Mouse (Mus musculus) MEL (cell line): ENCODE results near the gene Prkcz. TPM values are rescaled to one million over a fixed set of nuclear protein-coding genes. Genes with fewer than 3 reads are reported as not detected.

Source experiments
- DNase-seq: peaks from one replicate; pipeline ENCODE4 v3.0.0; 2011; ENCODE audit warnings: low read depth, low spot score
- H3K27ac ChIP-seq: 2 replicates; pipeline ENCODE4 v1.5.1; 2012; ENCODE audit warnings: low read depth, mild to moderate bottlenecking, control low read depth, low read length, moderate library complexity; ENCODE audit not compliant: control insufficient read depth
- H3K27me3 ChIP-seq, 2 experiments: fragments of 150-350 bp in 1 of 2; sonication (generic) in 1 of 2; 2 replicates each; pipeline ENCODE4 v1.6.1; 2012; ENCODE audit warnings: low read length in 2 of 2, mild to moderate bottlenecking in 2 of 2, improper control_type of control experiment in 1 of 2, moderate library complexity in 1 of 2; ENCODE audit not compliant: insufficient read depth in 2 of 2, control insufficient read depth in 1 of 2
- H3K36me3 ChIP-seq, 2 experiments: 2 replicates each; pipeline ENCODE4 v1.6.1; 2012 to 2014; ENCODE audit warnings: low read length in 2 of 2, improper control_type of control experiment in 1 of 2, inconsistent platforms in 1 of 2, mild to moderate bottlenecking in 1 of 2; ENCODE audit not compliant: insufficient read depth in 2 of 2, control insufficient read depth in 1 of 2
- H3K4me1 ChIP-seq, 2 experiments: fragments of 150-350 bp in 1 of 2; sonication (generic) in 1 of 2; 2 replicates each; pipeline ENCODE4 v1.6.1; 2012; ENCODE audit warnings: low read length in 2 of 2, improper control_type of control experiment in 1 of 2, mild to moderate bottlenecking in 1 of 2; ENCODE audit not compliant: insufficient read depth in 2 of 2, control insufficient read depth in 1 of 2
- H3K4me3 ChIP-seq, 2 experiments: fragments of 150-350 bp in 1 of 2; sonication (generic) in 1 of 2; 2 replicates each; pipeline ENCODE4 v1.5.1; 2012; ENCODE audit warnings: low read depth in 2 of 2, low read length in 2 of 2, mild to moderate bottlenecking in 2 of 2, moderate library complexity in 2 of 2, control low read depth in 1 of 2, improper control_type of control experiment in 1 of 2; ENCODE audit not compliant: control insufficient read depth in 1 of 2, insufficient read depth in 1 of 2
- H3K79me2 ChIP-seq: 2 replicates; pipeline ENCODE4 v1.6.1; 2012; ENCODE audit warnings: mild to moderate bottlenecking, low read length, moderate library complexity; ENCODE audit not compliant: control insufficient read depth, poor library complexity, insufficient read depth
- H3K9ac ChIP-seq: 2 replicates; pipeline ENCODE4 v1.6.1; 2012; ENCODE audit warnings: low read depth, mild to moderate bottlenecking, control low read depth, low read length, moderate library complexity; ENCODE audit not compliant: control insufficient read depth, poor library complexity, severe bottlenecking
- H3K9me3 ChIP-seq: fragments of 150-350 bp; sonication (generic); replicated peaks from 2 replicates; pipeline ENCODE4 v1.6.1; 2012; ENCODE audit warnings: mild to moderate bottlenecking, low read length, improper control_type of control experiment, moderate library complexity; ENCODE audit not compliant: insufficient read depth
- CHD1 ChIP-seq: IDR thresholded peaks from 2 replicates; pipeline ENCODE4 v1.6.1; 2012; ENCODE audit warnings: low read depth, mild to moderate bottlenecking, inconsistent platforms, low read length, improper control_type of control experiment
- CHD2 ChIP-seq: IDR thresholded peaks from 2 replicates; pipeline ENCODE4 v1.6.1; 2011; ENCODE audit warnings: low read length, improper control_type of control experiment
- CTCF ChIP-seq, 3 experiments: IDR thresholded peaks in 2 of 3; conservative IDR thresholded peaks in 1 of 3; 2 replicates each; pipeline ENCODE4 v1.5.1; 2011 to 2012; ENCODE audit warnings: low read length in 3 of 3, low read depth in 2 of 3, mild to moderate bottlenecking in 2 of 3, improper control_type of control experiment in 1 of 3, inconsistent platforms in 1 of 3, mixed read lengths in 1 of 3, moderate library complexity in 1 of 3; ENCODE audit not compliant: control insufficient read depth in 1 of 3, insufficient read depth in 1 of 3, poor library complexity in 1 of 3, severe bottlenecking in 1 of 3
- ELF1 ChIP-seq: IDR thresholded peaks from 2 replicates; pipeline ENCODE4 v1.6.1; 2014; ENCODE audit warnings: low read depth, mild to moderate bottlenecking, inconsistent platforms, low read length, improper control_type of control experiment, moderate library complexity
- EP300 ChIP-seq, 2 experiments: IDR thresholded peaks; 2 replicates each; pipeline ENCODE4 v1.6.1; 2011; ENCODE audit warnings: improper control_type of control experiment in 2 of 2, low read length in 2 of 2, low read depth in 1 of 2, mild to moderate bottlenecking in 1 of 2
- ETS1 ChIP-seq: IDR thresholded peaks from 2 replicates; pipeline ENCODE4 v1.6.1; 2012; ENCODE audit warnings: low read depth, mild to moderate bottlenecking, inconsistent platforms, low read length, improper control_type of control experiment, moderate library complexity
- GABPA ChIP-seq: IDR thresholded peaks from 2 replicates; pipeline ENCODE4 v1.6.1; 2012; ENCODE audit warnings: low read depth, mild to moderate bottlenecking, inconsistent platforms, low read length, improper control_type of control experiment, moderate library complexity
- HCFC1 ChIP-seq: IDR thresholded peaks from 2 replicates; pipeline ENCODE4 v1.6.1; 2012; ENCODE audit warnings: low read depth, mild to moderate bottlenecking, inconsistent platforms, low read length, improper control_type of control experiment, moderate library complexity
- JUND ChIP-seq: IDR thresholded peaks from 2 replicates; pipeline ENCODE4 v1.6.1; 2011; ENCODE audit warnings: low read depth, mild to moderate bottlenecking, improper control_type of control experiment, low read length
- KAT2A ChIP-seq: conservative IDR thresholded peaks from 2 replicates; pipeline ENCODE4 v1.6.1; 2012; ENCODE audit warnings: low read depth, low read length, improper control_type of control experiment, inconsistent platforms
- MAFK ChIP-seq: IDR thresholded peaks from 2 replicates; pipeline ENCODE4 v1.6.1; 2011; ENCODE audit warnings: low read depth, mild to moderate bottlenecking, low read length, improper control_type of control experiment, borderline replicate concordance
- MAZ ChIP-seq: IDR thresholded peaks from 2 replicates; pipeline ENCODE4 v1.6.1; 2012; ENCODE audit warnings: low read depth, mild to moderate bottlenecking, inconsistent platforms, low read length, improper control_type of control experiment
- MEF2A ChIP-seq: IDR thresholded peaks from 2 replicates; pipeline ENCODE4 v1.6.1; 2014; ENCODE audit warnings: low read depth, mild to moderate bottlenecking, inconsistent platforms, low read length, improper control_type of control experiment; ENCODE audit not compliant: poor library complexity, insufficient replicate concordance, severe bottlenecking; ENCODE audit errors: extremely low read depth
- MYC ChIP-seq: IDR thresholded peaks from 2 replicates; pipeline ENCODE4 v1.6.1; 2011; ENCODE audit warnings: low read depth, mild to moderate bottlenecking, low read length, improper control_type of control experiment, moderate library complexity
- NRF1 ChIP-seq: IDR thresholded peaks from 2 replicates; pipeline ENCODE4 v1.6.1; 2014; ENCODE audit warnings: low read depth, mild to moderate bottlenecking, inconsistent platforms, low read length, improper control_type of control experiment, moderate library complexity; ENCODE audit not compliant: poor library complexity, insufficient read depth, severe bottlenecking
- POLR2A ChIP-seq, 2 experiments: IDR thresholded peaks; 2 replicates each; pipeline ENCODE4 v1.6.1; 2011 to 2012; ENCODE audit warnings: low read length in 2 of 2, mild to moderate bottlenecking in 2 of 2, control low read depth in 1 of 2, improper control_type of control experiment in 1 of 2, low read depth in 1 of 2, moderate library complexity in 1 of 2; ENCODE audit not compliant: control insufficient read depth in 1 of 2, insufficient read depth in 1 of 2, poor library complexity in 1 of 2
- POLR2AphosphoS2 ChIP-seq: IDR thresholded peaks from 2 replicates; pipeline ENCODE4 v1.6.1; 2011; ENCODE audit warnings: low read length, improper control_type of control experiment
- POLR2AphosphoS5 ChIP-seq: IDR thresholded peaks from 2 replicates; pipeline ENCODE4 v1.6.1; 2012; ENCODE audit warnings: low read depth, borderline replicate concordance, mild to moderate bottlenecking, inconsistent platforms, low read length, moderate library complexity, mixed read lengths
- RAD21 ChIP-seq: IDR thresholded peaks from 2 replicates; pipeline ENCODE4 v1.6.1; 2011; ENCODE audit warnings: mild to moderate bottlenecking, low read depth, low read length, improper control_type of control experiment
- RCOR1 ChIP-seq: IDR thresholded peaks from 2 replicates; pipeline ENCODE4 v1.6.1; 2012; ENCODE audit warnings: low read depth, mild to moderate bottlenecking, inconsistent platforms, low read length, improper control_type of control experiment
- SMC3 ChIP-seq: IDR thresholded peaks from 2 replicates; pipeline ENCODE4 v1.6.1; 2011; ENCODE audit warnings: low read depth, low read length, improper control_type of control experiment
- TBP ChIP-seq: IDR thresholded peaks from 2 replicates; pipeline ENCODE4 v1.8.0; 2011; ENCODE audit warnings: low read depth, low read length, improper control_type of control experiment
- ZKSCAN1 ChIP-seq: IDR thresholded peaks from 2 replicates; pipeline ENCODE4 v1.6.1; 2012; ENCODE audit warnings: low read depth, mild to moderate bottlenecking, inconsistent platforms, low read length, improper control_type of control experiment, moderate library complexity
- ZMIZ1 ChIP-seq: IDR thresholded peaks from 2 replicates; pipeline ENCODE4 v1.6.1; 2012; ENCODE audit warnings: low read depth, mild to moderate bottlenecking, inconsistent platforms, low read length, improper control_type of control experiment, moderate library complexity
- ZNF384 ChIP-seq: IDR thresholded peaks from 2 replicates; pipeline ENCODE4 v1.6.1; 2012; ENCODE audit warnings: low read depth, mild to moderate bottlenecking, inconsistent platforms, low read length, improper control_type of control experiment
- polyA plus RNA-seq, 2 experiments: library from polyadenylated mRNA; stranded (reverse) in 1 of 2; unstranded in 1 of 2; fragments of >175 nt in 1 of 2; fragments of >200 nt in 1 of 2; gene quantifications; 2 replicates each; pipeline versions ENCODE4 v1.2.1 to v1.2.4; 2012; ENCODE audit warnings: low replicate concordance in 2 of 2, low read depth in 1 of 2; ENCODE audit not compliant: insufficient read length in 2 of 2, insufficient read depth in 1 of 2, missing spikeins in 1 of 2
- total RNA-seq: library from RNA; depleted of rRNA; stranded (reverse); fragments of 300-350 nt; gene quantifications from 2 replicates; pipeline ENCODE4 v1.2.3, GENCODE M21; 2012

Prkcz gene
- total and polyA plus RNA-seq, 3 experiments, result 0.12 to 0.92 TPM; not detected in 1

DNA sequence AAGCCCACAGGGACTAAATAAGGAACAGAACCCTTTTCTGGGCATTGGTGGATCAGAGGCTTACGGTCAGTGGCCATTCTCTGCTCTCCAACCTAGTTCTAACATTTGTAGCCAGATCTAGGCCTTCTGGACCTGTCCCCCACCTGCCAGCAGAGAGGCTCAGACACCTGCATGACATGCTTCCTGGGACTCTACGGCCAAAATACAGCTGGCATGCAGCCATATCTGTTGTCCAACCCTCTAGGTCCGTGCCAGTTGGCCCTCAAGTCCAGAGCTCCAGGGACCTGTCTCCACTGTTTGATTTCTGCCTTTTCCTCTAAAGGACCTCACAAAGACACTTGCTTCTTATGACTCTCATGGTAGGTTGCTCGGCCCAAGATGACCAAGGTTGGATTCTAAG is 35.6 kb upstream of the Prkcz start:
- no peak overlapping the region for H3K27ac ChIP-seq
- H3K9me3 ChIP-seq, result no peaks in the 10 kb centered on the region
- H3K9ac ChIP-seq, result no peak overlapping the region
- H3K36me3 ChIP-seq, result no peaks in the 10 kb centered on the region
- DNase-seq, result no peak
- no peak overlapping the region for H3K4me3 ChIP-seq
- no peaks in the 10 kb centered on the region for H3K4me1 ChIP-seq
- TF ChIP-seq HCFC1, result no peak
- no peak for TF ChIP-seq ETS1
- no peak for TF ChIP-seq SMC3
- no peak for TF ChIP-seq POLR2A (IDR thresholded peaks at IDR 0.05; ENCODE audit: control insufficient read depth in 1 of 2, insufficient read depth in 1 of 2, low read depth in 1 of 2, low read length in 2 of 2, poor library complexity in 1 of 2)
- no peak for TF ChIP-seq CHD1
- no peak for TF ChIP-seq EP300 (IDR thresholded peaks at IDR 0.05; ENCODE audit: low read depth in 1 of 2, low read length in 2 of 2)
- no peak for TF ChIP-seq KAT2A
- TF ChIP-seq GABPA, result no peak
- no peak for TF ChIP-seq POLR2AphosphoS5
- no peak for TF ChIP-seq NRF1
- no peak for TF ChIP-seq MYC
- TF ChIP-seq RAD21, result no peak
- TF ChIP-seq CHD2, result no peak
- no peak for TF ChIP-seq ZMIZ1
- no peak for TF ChIP-seq POLR2AphosphoS2
- H3K27me3 ChIP-seq, result peaks cover 0 to 2% of the 10 kb centered on the region in 2 experiments; a peak in 2 of 4 replicates
- H3K79me2 ChIP-seq, result no peaks in the 10 kb centered on the region

DNA sequence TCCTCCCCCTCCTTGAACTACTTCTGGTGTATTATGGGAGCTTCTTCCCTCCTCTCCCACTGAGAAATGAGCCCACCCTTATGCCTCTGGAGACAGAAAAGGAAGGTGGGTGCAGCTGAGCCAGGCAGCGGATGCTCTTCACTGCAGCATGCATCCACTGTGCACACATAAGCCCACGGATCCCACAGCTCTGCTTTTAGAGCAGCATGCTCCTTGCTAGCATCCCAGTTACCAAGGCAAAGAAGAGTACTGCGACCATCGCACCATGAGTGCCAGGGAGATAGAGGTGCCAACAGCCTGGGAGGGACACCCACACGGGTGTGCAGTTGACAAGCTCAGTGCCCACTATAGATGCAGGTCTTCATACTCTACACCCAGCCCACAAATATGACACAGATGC is 34.3 kb upstream of the Prkcz start:
- TF ChIP-seq CHD1, result no peak
- no peak for TF ChIP-seq MAZ
- TF ChIP-seq MYC, result no peak
- no peak for TF ChIP-seq MAFK
- TF ChIP-seq RCOR1, result no peak
- TF ChIP-seq ZNF384, result no peak
- no peak for TF ChIP-seq JUND
- no peak for TF ChIP-seq ELF1
- TF ChIP-seq TBP, result no peak
- TF ChIP-seq ZKSCAN1, result no peak
- no peak for TF ChIP-seq EP300 (IDR thresholded peaks at IDR 0.05; ENCODE audit: low read depth in 1 of 2, low read length in 2 of 2)
- TF ChIP-seq RAD21, result no peak
- no peak for TF ChIP-seq GABPA
- no peak for TF ChIP-seq POLR2AphosphoS2
- TF ChIP-seq ZMIZ1, result no peak
- TF ChIP-seq CTCF (IDR thresholded peaks at IDR 0.05 in 2 of 3, conservative IDR thresholded peaks at IDR 0.05 in 1 of 3; ENCODE audit: control insufficient read depth in 1 of 3, insufficient read depth in 1 of 3, low read depth in 2 of 3, low read length in 3 of 3, poor library complexity in 1 of 3, severe bottlenecking in 1 of 3), result no peak
- no peak for TF ChIP-seq MEF2A
- H3K4me3 ChIP-seq, result no peak overlapping the region
- peaks cover 2% of the 10 kb centered on the region in 2 experiments; a peak in 2 of 4 replicates for H3K27me3 ChIP-seq
- no peaks in the 10 kb centered on the region for H3K36me3 ChIP-seq
- H3K9me3 ChIP-seq, result no peaks in the 10 kb centered on the region
- H3K27ac ChIP-seq, result no peak overlapping the region
- H3K9ac ChIP-seq, result no peak overlapping the region
- no peak for DNase-seq
- no peaks in the 10 kb centered on the region for H3K79me2 ChIP-seq
- H3K4me1 ChIP-seq, result no peaks in the 10 kb centered on the region
